Mouse (Mus musculus): ENCODE data around the gene Wnt3a.

The Wnt3a gene

GRCm38 (mm10) chr11:59278047-59278446 is 12.5 kb downstream of the Wnt3a start:
- in situ Hi-C loops (cut with MboI; ENCODE audit: low pct_unique_long_range_greater_than_20kb in 1 of 2, low sequenced_read_pairs in 2 of 2, unreplicated experiment in 1 of 2) = no loop called here

DNA sequence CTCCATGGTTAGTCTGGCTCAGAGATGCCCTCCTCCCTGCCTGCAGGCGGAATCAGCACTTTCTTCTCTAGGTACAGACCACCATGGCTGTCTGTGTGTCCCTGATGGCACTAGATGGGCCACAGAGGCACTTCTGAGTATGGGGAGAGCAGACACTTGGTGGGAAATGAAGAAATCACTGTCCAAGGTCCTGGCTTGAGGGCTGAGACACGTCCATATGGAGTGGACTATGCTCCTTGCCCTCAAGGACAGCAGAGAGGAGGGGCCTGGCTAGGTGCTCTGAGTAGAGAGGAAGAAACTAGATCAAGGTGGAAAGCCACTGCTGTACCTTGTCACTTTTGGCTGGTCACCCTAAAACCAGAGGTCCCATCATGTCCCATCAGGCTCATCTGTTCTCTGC is 13.7 kb downstream of the Wnt3a start:
- in situ Hi-C loops (cut with MboI; ENCODE audit: low pct_unique_long_range_greater_than_20kb in 1 of 2, low sequenced_read_pairs in 2 of 2, unreplicated experiment in 1 of 2) = no loop called here

DNA sequence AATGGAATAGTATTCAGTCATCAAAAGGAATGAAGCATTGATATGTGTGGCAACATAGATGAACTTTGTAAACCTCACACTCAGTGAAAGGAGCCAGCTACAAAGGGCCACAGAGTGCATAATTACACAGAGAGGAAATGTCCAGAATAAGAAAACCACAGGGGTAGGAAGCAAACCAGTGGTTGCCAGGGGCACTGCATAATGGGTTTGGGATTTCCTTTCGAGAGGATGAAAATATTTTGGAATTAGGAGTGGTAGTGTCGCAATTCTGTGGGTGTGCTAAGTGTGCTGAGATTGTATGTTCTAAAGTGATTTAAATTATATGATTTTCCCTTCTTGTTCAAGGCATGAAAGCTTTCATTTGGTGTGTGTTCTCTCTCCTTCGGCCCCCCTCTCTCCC is 16.4 kb downstream of the Wnt3a start:
- in situ Hi-C loops (cut with MboI; ENCODE audit: low pct_unique_long_range_greater_than_20kb in 1 of 2, low sequenced_read_pairs in 2 of 2, unreplicated experiment in 1 of 2) = no loop called here

DNA sequence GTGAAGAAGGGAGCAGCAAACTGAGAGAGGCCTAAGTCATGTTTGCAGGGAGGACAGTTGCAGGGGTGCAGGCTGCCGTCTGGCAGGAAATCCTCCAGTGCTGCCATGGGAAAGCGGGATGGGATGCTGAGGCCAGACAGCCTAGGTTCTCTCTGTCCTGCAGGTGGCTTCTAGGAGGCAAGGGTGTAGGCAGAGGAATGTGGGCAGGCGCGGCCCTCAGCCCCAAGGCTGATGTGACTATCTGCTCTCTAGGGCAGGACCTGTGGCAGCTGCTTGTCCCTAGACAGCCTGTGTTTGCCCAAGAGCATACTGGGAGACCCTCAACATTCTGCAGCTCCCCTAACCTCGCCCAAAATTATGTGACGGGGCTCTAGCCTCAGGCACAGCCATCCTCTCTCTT is 23.8 kb downstream of the Wnt3a start:
- in situ Hi-C loops (cut with MboI; ENCODE audit: low pct_unique_long_range_greater_than_20kb in 1 of 2, low sequenced_read_pairs in 2 of 2, unreplicated experiment in 1 of 2) = no loop called here

DNA sequence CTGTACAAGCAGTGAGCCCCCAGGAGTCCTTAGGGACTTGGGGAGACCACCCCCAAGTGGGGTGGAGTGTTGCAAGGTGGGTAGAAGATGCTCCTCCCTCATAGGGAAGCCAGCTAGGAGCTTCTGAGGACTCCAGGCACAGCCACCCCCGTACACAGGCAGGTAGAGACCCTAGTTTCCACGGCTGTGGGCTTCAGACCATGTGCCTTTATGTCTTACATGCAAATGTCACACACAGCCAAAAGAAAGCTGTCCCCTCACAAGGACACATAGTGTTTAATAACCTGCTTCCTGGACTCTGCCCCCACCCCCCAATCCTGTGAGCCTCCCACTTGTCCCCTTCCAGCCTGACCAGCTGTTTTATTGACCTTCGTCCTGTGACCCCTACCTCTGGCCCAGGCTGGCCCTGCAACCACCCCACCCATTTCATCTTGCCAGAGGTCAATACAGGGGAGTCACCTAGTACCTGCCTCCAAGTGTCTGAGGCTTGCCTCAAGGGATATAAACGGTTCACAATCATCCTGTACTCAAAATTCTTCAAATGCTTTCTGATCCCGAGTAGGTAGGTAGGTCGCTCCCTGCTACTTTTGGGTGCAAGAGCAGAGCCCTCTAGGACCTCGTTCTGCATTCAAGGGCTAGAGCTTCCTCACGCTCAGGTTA is 25.3 kb downstream of the Wnt3a start:
- in situ Hi-C loops (cut with MboI; ENCODE audit: low pct_unique_long_range_greater_than_20kb in 1 of 2, low sequenced_read_pairs in 2 of 2, unreplicated experiment in 1 of 2) = no loop called here

GRCm38 (mm10) chr11:59264593-59264992 is 26.0 kb downstream of the Wnt3a start:
- in situ Hi-C loops (cut with MboI; ENCODE audit: low pct_unique_long_range_greater_than_20kb in 1 of 2, low sequenced_read_pairs in 2 of 2, unreplicated experiment in 1 of 2) = no loop called here

DNA sequence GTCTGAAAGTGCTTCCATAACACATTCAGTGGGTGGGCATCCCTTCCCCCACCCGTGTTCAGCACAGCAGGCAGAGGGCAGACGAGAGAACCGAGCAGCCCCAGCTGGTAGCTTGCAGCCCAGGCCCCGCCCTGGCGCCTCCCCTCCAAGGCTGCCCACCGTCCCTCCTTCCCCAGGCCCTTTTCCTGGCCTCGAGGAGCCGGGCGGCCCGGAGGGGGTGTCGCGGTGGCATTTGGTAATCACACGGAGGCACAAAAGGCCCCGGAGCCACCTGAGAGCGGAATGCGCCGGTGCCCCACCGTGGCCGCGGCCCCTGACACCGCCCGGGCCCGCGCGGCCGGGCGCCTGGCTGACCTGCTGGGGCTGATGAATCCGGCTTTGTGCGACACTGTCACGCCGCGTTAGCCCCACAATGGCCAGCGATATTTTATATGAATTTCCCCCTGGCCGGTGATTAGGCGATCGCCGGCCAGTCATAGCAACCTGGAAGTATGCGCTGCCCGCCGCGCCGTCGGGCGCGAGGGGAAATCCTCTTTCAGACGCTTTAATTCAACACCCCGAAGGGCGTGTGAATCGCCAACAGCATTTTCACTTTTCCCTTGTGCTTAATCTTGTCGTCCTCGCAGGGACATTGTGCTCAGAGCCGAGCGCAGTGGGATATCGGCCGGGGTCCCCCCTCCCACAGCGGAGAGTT is 26.5 kb downstream of the Wnt3a start:
- in situ Hi-C loops (cut with MboI; ENCODE audit: low pct_unique_long_range_greater_than_20kb in 1 of 2, low sequenced_read_pairs in 2 of 2, unreplicated experiment in 1 of 2) = no loop called here

DNA sequence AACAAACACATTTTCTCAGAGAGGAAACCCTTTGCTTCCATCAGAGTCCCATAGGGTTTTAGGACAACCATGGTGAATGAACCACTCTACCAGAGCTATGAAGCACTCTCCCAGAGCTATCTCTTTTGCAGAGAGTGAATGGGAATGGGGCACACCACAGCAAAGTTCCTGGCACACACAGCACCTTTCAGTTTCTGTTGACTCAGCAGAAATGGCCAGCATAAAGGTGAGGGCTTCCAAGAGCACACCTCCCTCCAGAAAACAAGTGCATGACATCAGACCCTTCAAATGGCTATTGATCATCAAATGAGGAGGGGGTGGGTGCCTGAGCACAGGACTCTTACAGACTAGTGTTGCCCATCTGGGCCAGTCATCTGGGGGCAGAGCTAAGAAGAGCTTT is 28.2 kb downstream of the Wnt3a start:
- in situ Hi-C loops (cut with MboI; ENCODE audit: low pct_unique_long_range_greater_than_20kb in 1 of 2, low sequenced_read_pairs in 2 of 2, unreplicated experiment in 1 of 2) = no loop called here

- in situ Hi-C loops (cut with MboI; ENCODE audit: low pct_unique_long_range_greater_than_20kb in 1 of 2, low sequenced_read_pairs in 2 of 2, unreplicated experiment in 1 of 2) = no loop called here
Measured at GRCm38 (mm10) chr11:59260706-59261493, 29.7 kb downstream of the Wnt3a start.

DNA sequence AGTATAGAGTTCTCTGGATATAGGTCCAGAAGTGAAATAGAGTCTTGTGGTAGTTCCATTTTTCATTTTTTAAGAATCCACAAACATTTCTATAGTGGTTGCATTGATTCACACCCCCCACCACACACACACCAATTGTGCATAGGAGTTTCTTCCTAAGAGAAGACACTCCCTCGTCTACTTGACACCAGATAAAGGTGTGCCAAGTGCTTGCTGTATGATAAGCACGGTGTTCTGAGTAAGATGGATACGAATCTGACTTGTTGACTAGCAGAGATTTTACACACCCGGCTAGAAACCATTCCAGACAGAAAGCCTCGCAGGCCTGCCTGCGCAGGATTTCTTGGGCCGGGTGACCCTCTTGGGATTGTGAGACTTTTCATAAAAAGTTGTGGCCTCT is 30.9 kb downstream of the Wnt3a start:
- in situ Hi-C loops (cut with MboI; ENCODE audit: low pct_unique_long_range_greater_than_20kb in 1 of 2, low sequenced_read_pairs in 2 of 2, unreplicated experiment in 1 of 2) = no loop called here

- in situ Hi-C loops (cut with MboI; ENCODE audit: low pct_unique_long_range_greater_than_20kb in 1 of 2, low sequenced_read_pairs in 2 of 2, unreplicated experiment in 1 of 2) = loop anchor here in 1 of 2 experiments (5.0 kb wide), 1 partner anchor 34 kb away; no protein-coding TSS in a partner anchor
Measured at GRCm38 (mm10) chr11:59248101-59248500, 42.5 kb downstream of the Wnt3a start.

GRCm38 (mm10) chr11:59243856-59244255 is 46.7 kb downstream of the Wnt3a start:
- in situ Hi-C loops (cut with MboI; ENCODE audit: low pct_unique_long_range_greater_than_20kb in 1 of 2, low sequenced_read_pairs in 2 of 2, unreplicated experiment in 1 of 2) = loop anchor here in 1 of 2 experiments (5.0 kb wide), 1 partner anchor 48 kb away; the partner anchor contains the start of gene Wnt3a

DNA sequence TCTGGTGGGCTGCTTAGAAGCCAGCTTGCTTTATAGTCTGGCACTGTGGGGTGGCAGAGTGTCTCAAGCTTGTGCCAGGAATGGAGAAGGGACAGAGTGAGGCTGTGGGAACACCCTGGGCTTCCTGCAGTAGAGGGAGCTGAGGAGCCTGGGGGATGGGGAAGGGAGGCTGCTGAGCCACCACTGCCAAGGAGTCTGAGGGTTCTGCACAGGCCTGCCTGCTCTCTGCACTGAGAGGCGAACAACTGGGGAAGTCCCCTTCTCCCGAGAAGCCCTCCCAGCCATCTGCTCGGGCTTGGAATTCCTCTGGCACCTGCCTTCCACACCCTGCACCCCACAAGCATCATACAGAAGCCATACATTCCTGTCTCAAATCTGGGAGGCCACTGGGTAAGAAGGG is 48.7 kb downstream of the Wnt3a start:
- in situ Hi-C loops (cut with MboI; ENCODE audit: low pct_unique_long_range_greater_than_20kb in 1 of 2, low sequenced_read_pairs in 2 of 2, unreplicated experiment in 1 of 2) = loop anchor here in 1 of 2 experiments (5.0 kb wide), 1 partner anchor 50 kb away; the partner anchor contains the start of gene Wnt3a

- in situ Hi-C loops (cut with MboI; ENCODE audit: low pct_unique_long_range_greater_than_20kb in 1 of 2, low sequenced_read_pairs in 2 of 2, unreplicated experiment in 1 of 2) = loop anchor here in 1 of 2 experiments (5.0 kb wide), 1 partner anchor 53 kb away; the partner anchor contains the start of gene Wnt3a
Measured at GRCm38 (mm10) chr11:59239796-59240195, 50.8 kb downstream of the Wnt3a start.

DNA sequence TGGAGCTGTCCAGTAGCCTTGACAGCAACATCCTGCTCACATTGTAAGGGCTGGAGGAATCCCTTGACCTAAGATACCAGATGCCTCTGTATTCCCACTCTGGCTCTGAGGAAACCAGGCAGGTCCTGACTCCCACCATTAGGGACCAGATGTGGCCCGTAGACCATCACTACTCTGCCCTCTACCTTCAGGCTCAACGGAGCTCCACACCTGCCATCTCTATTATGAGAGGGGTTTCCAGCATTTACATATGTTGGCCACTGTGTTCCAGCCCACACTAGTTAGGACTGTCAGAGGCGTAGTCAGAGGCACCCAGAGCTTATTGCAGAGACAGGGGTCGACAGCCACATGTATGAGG is 51.1 kb downstream of the Wnt3a start:
- in situ Hi-C loops (cut with MboI; ENCODE audit: low pct_unique_long_range_greater_than_20kb in 1 of 2, low sequenced_read_pairs in 2 of 2, unreplicated experiment in 1 of 2) = no loop called here

DNA sequence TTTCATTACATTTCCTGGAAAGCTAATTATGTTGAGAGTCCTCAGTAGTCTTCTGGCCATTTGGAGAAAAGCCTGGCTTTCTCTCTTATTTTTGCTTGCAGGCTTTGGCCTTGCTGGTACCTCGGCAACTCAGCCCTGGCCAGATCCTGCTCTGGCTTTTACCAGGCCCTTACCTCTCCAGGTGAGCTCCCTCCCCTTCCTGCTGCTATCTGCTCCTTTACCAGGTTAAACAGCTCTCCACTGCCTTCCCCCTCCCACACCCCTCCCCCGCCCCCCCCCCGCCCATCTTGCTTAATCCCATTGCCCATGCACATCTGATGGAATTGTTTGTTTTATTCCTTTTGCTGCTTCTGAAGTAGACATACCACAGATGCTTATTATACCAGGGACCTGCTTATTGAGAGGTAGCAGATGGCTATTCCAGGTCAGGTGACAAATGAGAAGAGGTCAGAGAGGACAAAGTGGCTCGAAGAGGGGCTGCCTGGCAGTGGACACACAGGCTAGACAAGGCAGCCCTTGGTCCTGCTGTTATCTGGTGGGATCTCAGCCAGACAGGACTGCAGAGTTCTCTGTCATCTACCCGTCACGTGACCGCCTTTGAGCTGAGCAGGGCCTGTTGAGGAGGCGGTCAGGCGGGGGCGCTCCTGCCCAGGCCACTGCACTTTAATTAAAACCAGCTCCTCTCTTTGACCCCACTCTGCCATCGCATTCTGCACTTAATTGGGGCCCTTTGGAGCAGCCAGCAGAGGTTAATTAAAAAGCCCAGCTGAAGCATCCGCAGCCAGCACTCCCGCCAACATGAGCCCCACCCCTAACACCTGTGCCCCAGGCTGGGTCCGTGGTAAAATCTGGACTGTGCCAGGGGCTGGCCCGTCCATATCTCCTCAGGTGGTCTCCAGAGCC is 51.8 kb downstream of the Wnt3a start:
- in situ Hi-C loops (cut with MboI; ENCODE audit: low pct_unique_long_range_greater_than_20kb in 1 of 2, low sequenced_read_pairs in 2 of 2, unreplicated experiment in 1 of 2) = no loop called here

DNA sequence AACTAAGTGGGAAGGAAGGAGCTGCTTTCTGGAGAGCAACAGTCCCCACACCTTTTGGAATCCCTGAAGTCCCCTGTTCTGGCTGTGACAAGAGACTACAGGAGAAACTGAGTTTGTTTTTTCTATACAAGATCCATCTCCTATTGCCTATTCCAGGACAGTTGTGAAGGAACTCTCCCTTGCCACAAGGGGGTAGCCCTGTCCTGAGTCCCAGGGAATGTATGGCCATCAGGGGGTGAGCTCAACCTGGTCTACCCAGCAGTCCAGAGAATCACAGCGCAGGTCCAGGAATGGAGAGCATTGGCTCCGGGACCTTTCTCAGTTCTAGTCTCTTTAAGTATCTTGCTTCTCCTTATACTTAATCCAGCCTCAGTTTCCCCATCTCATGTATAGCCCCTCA is 57.8 kb downstream of the Wnt3a start:
- in situ Hi-C loops (cut with MboI; ENCODE audit: low pct_unique_long_range_greater_than_20kb in 1 of 2, low sequenced_read_pairs in 2 of 2, unreplicated experiment in 1 of 2) = no loop called here

DNA sequence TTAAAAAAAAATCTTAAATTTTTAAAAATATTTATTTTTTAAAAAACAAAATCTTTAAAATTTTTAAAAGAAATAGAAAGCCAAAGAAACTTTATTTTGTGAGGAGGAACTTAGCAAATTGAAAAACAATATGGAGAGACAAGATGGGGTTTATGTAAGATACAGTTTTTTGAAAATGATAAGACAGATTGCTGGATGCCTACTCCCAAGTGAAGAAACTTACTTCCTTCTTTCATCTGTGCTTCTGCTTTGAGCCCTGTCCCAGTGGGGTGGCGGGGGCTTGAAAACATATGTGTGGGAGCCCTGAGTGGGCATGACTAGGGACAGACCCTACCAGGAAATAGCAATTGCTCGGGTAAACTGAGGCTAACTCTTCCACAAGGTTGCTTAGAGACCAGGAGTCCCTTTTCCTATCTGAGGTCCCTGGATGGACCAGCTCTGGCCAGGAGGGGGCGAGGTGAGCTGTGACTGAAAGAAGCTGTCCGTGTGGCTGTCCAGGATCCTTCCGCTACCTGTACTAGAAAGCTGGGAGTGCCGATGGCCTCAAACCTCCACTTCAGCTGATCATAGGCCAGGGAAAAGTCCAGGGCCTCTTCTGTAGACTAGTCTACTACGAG is 60.3 kb downstream of the Wnt3a start:
- in situ Hi-C loops (cut with MboI; ENCODE audit: low pct_unique_long_range_greater_than_20kb in 1 of 2, low sequenced_read_pairs in 2 of 2, unreplicated experiment in 1 of 2) = no loop called here
